Mouse (Mus musculus) cortical plate, adult 2 months (tissue): ENCODE data around the gene Pitx1. TPM values are rescaled to one million over a fixed set of nuclear protein-coding genes. Genes with fewer than 3 reads are reported as not detected.

Experiments
- H3K27ac ChIP-seq: fragments of 200-500 bp; 2 replicates; pipeline ENCODE4 v1.5.1; 2012; ENCODE audit warnings: low read length, control low read depth, inconsistent platforms; ENCODE audit not compliant: insufficient read depth
- H3K4me1 ChIP-seq: fragments of 200-500 bp; 2 replicates; pipeline ENCODE4 v1.6.1; 2011; ENCODE audit warnings: low read length; ENCODE audit not compliant: control insufficient read depth, insufficient read depth
- H3K4me3 ChIP-seq: fragments of 200-500 bp; 2 replicates; pipeline ENCODE4 v1.5.1; 2011; ENCODE audit warnings: mild to moderate bottlenecking, low read length, control low read depth; ENCODE audit not compliant: insufficient read depth
- CTCF ChIP-seq: fragments of 200-500 bp; IDR thresholded peaks from 2 replicates; pipeline ENCODE4 v1.5.1; 2011; ENCODE audit warnings: mild to moderate bottlenecking, control low read depth, low read length; ENCODE audit not compliant: insufficient read depth; ENCODE audit errors: extremely low read depth
- POLR2A ChIP-seq: fragments of 200-500 bp; IDR thresholded peaks from 2 replicates; pipeline ENCODE4 v1.6.1; 2011; ENCODE audit warnings: mild to moderate bottlenecking, low read length, control low read depth; ENCODE audit not compliant: insufficient read depth; ENCODE audit errors: extremely low read depth
- polyA plus RNA-seq: library from polyadenylated mRNA; depleted of rRNA; stranded (reverse); fragments of >200 nt; gene quantifications from 2 replicates; pipeline ENCODE4 v1.2.3, GENCODE M21; 2012

Pitx1 gene
- polyA plus RNA-seq, 1 experiment: not detected

GRCm38 (mm10) chr13:55826008-55826671 lies 9.9 kb downstream of the Pitx1 start:
- H3K4me1 ChIP-seq: no peaks in the 10 kb centered on the region
- no peak overlapping the region for H3K27ac ChIP-seq
- no peak overlapping the region for H3K4me3 ChIP-seq
- TF ChIP-seq CTCF (no peak), POLR2A (no peak)

GRCm38 (mm10) chr13:55825245-55825681 lies 10.7 kb downstream of the Pitx1 start:
- no peak for TF ChIP-seq CTCF
- no peak for TF ChIP-seq POLR2A
- H3K4me3 ChIP-seq: no peak overlapping the region
- no peaks in the 10 kb centered on the region for H3K4me1 ChIP-seq
- H3K27ac ChIP-seq: no peak overlapping the region

- Histone ChIP-seq H3K4me3 (no peak overlapping the region), H3K4me1 (no peaks in the 10 kb centered on the region), H3K27ac (no peak overlapping the region)
- no peak for TF ChIP-seq POLR2A
- no peak for TF ChIP-seq CTCF
Measured at GRCm38 (mm10) chr13:55824151-55824945, 11.6 kb downstream of the Pitx1 start.

- Histone ChIP-seq H3K27ac (no peak overlapping the region), H3K4me3 (no peak overlapping the region), H3K4me1 (no peaks in the 10 kb centered on the region)
- no peak for TF ChIP-seq POLR2A
Measured at GRCm38 (mm10) chr13:55822499-55822898, 13.5 kb downstream of the Pitx1 start.

- H3K27ac ChIP-seq: no peak overlapping the region
- H3K4me3 ChIP-seq: no peak overlapping the region
- no peak for TF ChIP-seq CTCF
- no peak for TF ChIP-seq POLR2A
- no peaks in the 10 kb centered on the region for H3K4me1 ChIP-seq
Measured at GRCm38 (mm10) chr13:55814834-55815233, 21.2 kb downstream of the Pitx1 start.

GRCm38 (mm10) chr13:55813490-55814016 lies 22.4 kb downstream of the Pitx1 start:
- no peak for TF ChIP-seq POLR2A
- TF ChIP-seq CTCF: no peak
- H3K27ac ChIP-seq: no peak overlapping the region
- H3K4me1 ChIP-seq: no peaks in the 10 kb centered on the region
- no peak overlapping the region for H3K4me3 ChIP-seq

- no peaks in the 10 kb centered on the region for H3K4me1 ChIP-seq
- no peak overlapping the region for H3K4me3 ChIP-seq
- TF ChIP-seq POLR2A (no peak), CTCF (no peak)
- no peak overlapping the region for H3K27ac ChIP-seq
Measured at GRCm38 (mm10) chr13:55810947-55811346, 25.0 kb downstream of the Pitx1 start.

GRCm38 (mm10) chr13:55809707-55810106 lies 26.3 kb downstream of the Pitx1 start:
- Histone ChIP-seq H3K4me1 (no peaks in the 10 kb centered on the region), H3K4me3 (no peak overlapping the region), H3K27ac (no peak overlapping the region)
- TF ChIP-seq POLR2A (no peak), CTCF (no peak)

- TF ChIP-seq POLR2A (no peak), CTCF (no peak)
- H3K4me1 ChIP-seq: no peaks in the 10 kb centered on the region
- H3K27ac ChIP-seq: no peak overlapping the region
- H3K4me3 ChIP-seq: no peak overlapping the region
Measured at GRCm38 (mm10) chr13:55809041-55809623, 26.9 kb downstream of the Pitx1 start.

GRCm38 (mm10) chr13:55803973-55804372 lies 32.0 kb downstream of the Pitx1 start:
- Histone ChIP-seq H3K4me3 (no peak overlapping the region), H3K4me1 (no peaks in the 10 kb centered on the region), H3K27ac (no peak overlapping the region)
- TF ChIP-seq POLR2A (no peak), CTCF (no peak)
